Mouse (Mus musculus): ENCODE measurements at regions not wholly inside any gene's neighbourhood (a gene's known extent, or its start where the extent isn't known, plus 50 kb on each side); places are given as distances from the start of the nearest gene placed in this dataset.

GRCm38 (mm10) chr8:126755669-126756068 is 161.9 kb upstream of the Irf2bp2 start:
- no peak for TF ChIP-seq CTCF (IDR thresholded peaks at IDR 0.05)
- TF ChIP-seq EP300 (IDR thresholded peaks at IDR 0.05) = no peak
